Mouse (Mus musculus): ENCODE results near the gene Mcm10.
A peak's percentile ranks its signal among the peaks of the same experiment; 100 is the strongest.

Mcm10 gene

GRCm38 (mm10) chr2:4978091-4978490 lies 34.5 kb downstream of the Mcm10 start:
- no peak for DNase-seq

DNA sequence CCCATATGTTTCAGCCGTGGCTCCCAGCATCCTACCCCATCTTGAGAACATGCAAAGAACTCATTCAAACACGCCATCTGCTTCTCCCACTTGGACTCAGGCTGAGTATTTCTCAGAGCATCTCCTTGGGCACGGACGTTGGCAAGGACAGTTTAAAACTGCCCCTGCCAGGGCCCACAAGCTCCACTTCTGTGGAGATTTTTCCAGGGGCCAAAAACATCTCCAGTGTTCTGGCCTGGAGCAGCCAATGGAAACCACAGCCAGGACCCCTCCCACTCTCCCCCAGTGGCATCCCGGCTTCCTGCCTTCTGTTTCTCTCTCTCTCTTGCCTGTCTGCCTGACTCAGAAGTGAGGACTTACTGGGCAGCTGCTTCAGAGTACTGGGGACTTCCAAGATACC lies 36.8 kb downstream of the Mcm10 start, which contains the start of gene Ucma:
Gene Ucma, plus strand, starts transcription at position 316 of the 400 bp plus-strand sequence.
- no peak for DNase-seq

DNA sequence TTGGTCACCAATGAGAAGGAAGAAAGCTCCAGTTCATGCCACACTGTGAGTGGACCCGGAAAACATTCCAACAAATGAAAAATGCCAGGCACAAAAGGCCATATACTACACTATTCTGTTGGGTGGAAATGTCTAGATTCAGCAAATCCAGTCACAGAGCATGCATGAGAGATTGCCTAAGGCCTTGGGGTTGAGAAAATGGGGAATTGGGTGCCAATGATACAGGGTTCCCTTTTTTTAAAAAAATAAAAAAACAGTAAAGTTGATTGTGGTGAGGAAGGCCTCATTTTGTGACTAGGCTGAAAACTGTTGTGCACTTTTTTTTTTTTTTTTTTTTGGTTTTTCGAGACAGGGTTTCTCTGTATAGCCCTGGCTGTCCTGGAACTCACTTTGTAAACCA lies 43.5 kb downstream of the Mcm10 start:
- DNase-seq, result no peak

- DNase-seq, result no peak
Observed at GRCm38 (mm10) chr2:4967806-4968205, 44.8 kb downstream of the Mcm10 start.

GRCm38 (mm10) chr2:4958039-4958438 lies 54.6 kb downstream of the Mcm10 start:
- no peak for DNase-seq

- no peak for DNase-seq
Observed at GRCm38 (mm10) chr2:4954216-4954760, 58.3 kb downstream of the Mcm10 start.

GRCm38 (mm10) chr2:4950986-4951385 lies 61.6 kb downstream of the Mcm10 start:
- DNase-seq, result no peak

DNA sequence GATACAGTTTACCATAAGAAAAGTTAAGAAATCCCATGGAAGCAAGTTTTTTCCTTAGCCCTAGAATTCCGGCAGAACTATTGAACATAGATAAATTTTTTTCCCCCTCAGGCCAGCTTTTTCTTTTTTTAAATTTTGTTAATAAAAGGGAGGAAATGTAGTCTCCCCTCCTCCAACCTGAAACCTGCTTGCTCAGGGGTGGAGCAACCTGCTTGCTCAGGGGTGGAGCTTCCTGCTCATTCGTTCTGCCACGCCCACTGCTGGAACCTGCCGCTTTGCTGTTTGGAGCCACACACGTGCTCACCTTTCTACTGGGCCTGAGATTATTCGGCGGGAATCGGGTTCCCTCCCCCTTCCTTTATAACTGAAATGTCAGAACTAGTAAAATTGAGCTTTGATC lies 62.9 kb downstream of the Mcm10 start:
- peak; percentile 5 for DNase-seq

- DNase-seq, result no peak
Observed at GRCm38 (mm10) chr2:4940861-4941260, 71.7 kb downstream of the Mcm10 start.
